Mouse (Mus musculus) MEL (cell line): ENCODE results near the gene Trib3. TPM values are rescaled to one million over a fixed set of nuclear protein-coding genes. Genes with fewer than 3 reads are reported as not detected.

ENCODE experiments used
- DNase-seq: peaks from one replicate; pipeline ENCODE4 v3.0.0; 2011; ENCODE audit warnings: low read depth, low spot score
- H3K27ac ChIP-seq: 2 replicates; pipeline ENCODE4 v1.5.1; 2012; ENCODE audit warnings: low read depth, mild to moderate bottlenecking, control low read depth, low read length, moderate library complexity; ENCODE audit not compliant: control insufficient read depth
- H3K27me3 ChIP-seq, 2 experiments: fragments of 150-350 bp in 1 of 2; sonication (generic) in 1 of 2; 2 replicates each; pipeline ENCODE4 v1.6.1; 2012; ENCODE audit warnings: low read length in 2 of 2, mild to moderate bottlenecking in 2 of 2, improper control_type of control experiment in 1 of 2, moderate library complexity in 1 of 2; ENCODE audit not compliant: insufficient read depth in 2 of 2, control insufficient read depth in 1 of 2
- H3K36me3 ChIP-seq, 2 experiments: 2 replicates each; pipeline ENCODE4 v1.6.1; 2012 to 2014; ENCODE audit warnings: low read length in 2 of 2, improper control_type of control experiment in 1 of 2, inconsistent platforms in 1 of 2, mild to moderate bottlenecking in 1 of 2; ENCODE audit not compliant: insufficient read depth in 2 of 2, control insufficient read depth in 1 of 2
- H3K4me1 ChIP-seq, 2 experiments: fragments of 150-350 bp in 1 of 2; sonication (generic) in 1 of 2; 2 replicates each; pipeline ENCODE4 v1.6.1; 2012; ENCODE audit warnings: low read length in 2 of 2, improper control_type of control experiment in 1 of 2, mild to moderate bottlenecking in 1 of 2; ENCODE audit not compliant: insufficient read depth in 2 of 2, control insufficient read depth in 1 of 2
- H3K4me3 ChIP-seq, 2 experiments: fragments of 150-350 bp in 1 of 2; sonication (generic) in 1 of 2; 2 replicates each; pipeline ENCODE4 v1.5.1; 2012; ENCODE audit warnings: low read depth in 2 of 2, low read length in 2 of 2, mild to moderate bottlenecking in 2 of 2, moderate library complexity in 2 of 2, control low read depth in 1 of 2, improper control_type of control experiment in 1 of 2; ENCODE audit not compliant: control insufficient read depth in 1 of 2, insufficient read depth in 1 of 2
- H3K79me2 ChIP-seq: 2 replicates; pipeline ENCODE4 v1.6.1; 2012; ENCODE audit warnings: mild to moderate bottlenecking, low read length, moderate library complexity; ENCODE audit not compliant: control insufficient read depth, poor library complexity, insufficient read depth
- H3K9ac ChIP-seq: 2 replicates; pipeline ENCODE4 v1.6.1; 2012; ENCODE audit warnings: low read depth, mild to moderate bottlenecking, control low read depth, low read length, moderate library complexity; ENCODE audit not compliant: control insufficient read depth, poor library complexity, severe bottlenecking
- H3K9me3 ChIP-seq: fragments of 150-350 bp; sonication (generic); replicated peaks from 2 replicates; pipeline ENCODE4 v1.6.1; 2012; ENCODE audit warnings: mild to moderate bottlenecking, low read length, improper control_type of control experiment, moderate library complexity; ENCODE audit not compliant: insufficient read depth
- ELF1 ChIP-seq: IDR thresholded peaks from 2 replicates; pipeline ENCODE4 v1.6.1; 2014; ENCODE audit warnings: low read depth, mild to moderate bottlenecking, inconsistent platforms, low read length, improper control_type of control experiment, moderate library complexity
- EP300 ChIP-seq, 2 experiments: IDR thresholded peaks; 2 replicates each; pipeline ENCODE4 v1.6.1; 2011; ENCODE audit warnings: improper control_type of control experiment in 2 of 2, low read length in 2 of 2, low read depth in 1 of 2, mild to moderate bottlenecking in 1 of 2
- ETS1 ChIP-seq: IDR thresholded peaks from 2 replicates; pipeline ENCODE4 v1.6.1; 2012; ENCODE audit warnings: low read depth, mild to moderate bottlenecking, inconsistent platforms, low read length, improper control_type of control experiment, moderate library complexity
- JUND ChIP-seq: IDR thresholded peaks from 2 replicates; pipeline ENCODE4 v1.6.1; 2011; ENCODE audit warnings: low read depth, mild to moderate bottlenecking, improper control_type of control experiment, low read length
- KAT2A ChIP-seq: conservative IDR thresholded peaks from 2 replicates; pipeline ENCODE4 v1.6.1; 2012; ENCODE audit warnings: low read depth, low read length, improper control_type of control experiment, inconsistent platforms
- MAFK ChIP-seq: IDR thresholded peaks from 2 replicates; pipeline ENCODE4 v1.6.1; 2011; ENCODE audit warnings: low read depth, mild to moderate bottlenecking, low read length, improper control_type of control experiment, borderline replicate concordance
- MAX ChIP-seq: IDR thresholded peaks from 2 replicates; pipeline ENCODE4 v1.6.1; 2011; ENCODE audit warnings: low read length, improper control_type of control experiment
- MAZ ChIP-seq: IDR thresholded peaks from 2 replicates; pipeline ENCODE4 v1.6.1; 2012; ENCODE audit warnings: low read depth, mild to moderate bottlenecking, inconsistent platforms, low read length, improper control_type of control experiment
- MEF2A ChIP-seq: IDR thresholded peaks from 2 replicates; pipeline ENCODE4 v1.6.1; 2014; ENCODE audit warnings: low read depth, mild to moderate bottlenecking, inconsistent platforms, low read length, improper control_type of control experiment; ENCODE audit not compliant: poor library complexity, insufficient replicate concordance, severe bottlenecking; ENCODE audit errors: extremely low read depth
- MXI1 ChIP-seq: IDR thresholded peaks from 2 replicates; pipeline ENCODE4 v1.6.1; 2011; ENCODE audit warnings: mild to moderate bottlenecking, low read depth, low read length, improper control_type of control experiment
- MYB ChIP-seq: IDR thresholded peaks from 2 replicates; pipeline ENCODE4 v1.6.1; 2011; ENCODE audit warnings: mild to moderate bottlenecking, low read depth, low read length, improper control_type of control experiment
- NELFE ChIP-seq: IDR thresholded peaks from 2 replicates; pipeline ENCODE4 v1.6.1; 2011; ENCODE audit warnings: low read depth, low read length, improper control_type of control experiment
- NRF1 ChIP-seq: IDR thresholded peaks from 2 replicates; pipeline ENCODE4 v1.6.1; 2014; ENCODE audit warnings: low read depth, mild to moderate bottlenecking, inconsistent platforms, low read length, improper control_type of control experiment, moderate library complexity; ENCODE audit not compliant: poor library complexity, insufficient read depth, severe bottlenecking
- POLR2A ChIP-seq, 2 experiments: IDR thresholded peaks; 2 replicates each; pipeline ENCODE4 v1.6.1; 2011 to 2012; ENCODE audit warnings: low read length in 2 of 2, mild to moderate bottlenecking in 2 of 2, control low read depth in 1 of 2, improper control_type of control experiment in 1 of 2, low read depth in 1 of 2, moderate library complexity in 1 of 2; ENCODE audit not compliant: control insufficient read depth in 1 of 2, insufficient read depth in 1 of 2, poor library complexity in 1 of 2
- POLR2AphosphoS2 ChIP-seq: IDR thresholded peaks from 2 replicates; pipeline ENCODE4 v1.6.1; 2011; ENCODE audit warnings: low read length, improper control_type of control experiment
- RAD21 ChIP-seq: IDR thresholded peaks from 2 replicates; pipeline ENCODE4 v1.6.1; 2011; ENCODE audit warnings: mild to moderate bottlenecking, low read depth, low read length, improper control_type of control experiment
- SMC3 ChIP-seq: IDR thresholded peaks from 2 replicates; pipeline ENCODE4 v1.6.1; 2011; ENCODE audit warnings: low read depth, low read length, improper control_type of control experiment
- TAL1 ChIP-seq: IDR thresholded peaks from 2 replicates; pipeline ENCODE4 v1.6.1; 2012; ENCODE audit warnings: mild to moderate bottlenecking, inconsistent platforms, low read length, moderate library complexity, mixed read lengths
- TCF12 ChIP-seq: IDR thresholded peaks from 2 replicates; pipeline ENCODE4 v1.6.1; 2014; ENCODE audit warnings: low read depth, mild to moderate bottlenecking, inconsistent platforms, low read length, improper control_type of control experiment, moderate library complexity
- UBTF ChIP-seq: IDR thresholded peaks from 2 replicates; pipeline ENCODE4 v1.6.1; 2012; ENCODE audit warnings: low read depth, mild to moderate bottlenecking, inconsistent platforms, low read length, improper control_type of control experiment, moderate library complexity, borderline replicate concordance; ENCODE audit not compliant: insufficient read depth
- USF2 ChIP-seq, 2 experiments: IDR thresholded peaks; 2 replicates each; pipeline ENCODE4 v1.6.1; 2011 to 2012; ENCODE audit warnings: improper control_type of control experiment in 2 of 2, low read length in 2 of 2, borderline replicate concordance in 1 of 2, inconsistent platforms in 1 of 2, low read depth in 1 of 2, mild to moderate bottlenecking in 1 of 2; ENCODE audit not compliant: insufficient read depth in 1 of 2
- ZMIZ1 ChIP-seq: IDR thresholded peaks from 2 replicates; pipeline ENCODE4 v1.6.1; 2012; ENCODE audit warnings: low read depth, mild to moderate bottlenecking, inconsistent platforms, low read length, improper control_type of control experiment, moderate library complexity
- polyA plus RNA-seq, 2 experiments: library from polyadenylated mRNA; stranded (reverse) in 1 of 2; unstranded in 1 of 2; fragments of >175 nt in 1 of 2; fragments of >200 nt in 1 of 2; gene quantifications; 2 replicates each; pipeline versions ENCODE4 v1.2.1 to v1.2.4; 2012; ENCODE audit warnings: low replicate concordance in 2 of 2, low read depth in 1 of 2; ENCODE audit not compliant: insufficient read length in 2 of 2, insufficient read depth in 1 of 2, missing spikeins in 1 of 2
- total RNA-seq: library from RNA; depleted of rRNA; stranded (reverse); fragments of 300-350 nt; gene quantifications from 2 replicates; pipeline ENCODE4 v1.2.3, GENCODE M21; 2012; rRNA removed

Gene Trib3
- total and polyA plus RNA-seq, 3 experiments: 6.1 to 34.9 TPM; not detected in 1

DNA sequence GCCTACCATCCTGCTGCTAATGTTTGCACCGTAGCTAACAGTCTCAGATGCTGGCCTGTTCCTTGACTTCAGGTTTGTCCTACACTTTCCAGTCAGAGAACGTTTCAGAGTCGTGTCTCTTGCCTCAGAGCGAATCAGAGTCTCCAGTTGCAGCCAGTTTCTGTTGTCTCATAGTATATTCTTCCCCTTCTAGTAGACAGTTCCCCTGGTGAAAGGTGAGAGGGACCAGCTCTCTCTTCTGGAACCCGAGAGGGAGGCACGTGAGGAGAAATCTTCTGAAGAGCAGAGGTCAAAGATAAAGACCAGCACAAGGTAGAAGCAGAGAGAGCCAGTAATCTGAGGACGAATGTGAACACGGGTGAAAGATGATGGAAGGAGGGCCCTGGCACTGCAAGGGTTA, 55.8 kb downstream of the Trib3 start:
- H3K27me3 ChIP-seq: no peaks in the 10 kb centered on the region
- TF ChIP-seq ELF1: no peak
- no peak for TF ChIP-seq MAX
- no peak for TF ChIP-seq KAT2A
- no peak for TF ChIP-seq MAFK
- TF ChIP-seq ETS1: no peak
- TF ChIP-seq MAZ: no peak
- no peak for TF ChIP-seq MYB
- no peak for TF ChIP-seq USF2 (IDR thresholded peaks at IDR 0.05; ENCODE audit: borderline replicate concordance in 1 of 2, insufficient read depth in 1 of 2, low read depth in 1 of 2, low read length in 2 of 2)
- no peak for TF ChIP-seq ZMIZ1
- no peak for TF ChIP-seq TCF12
- TF ChIP-seq JUND: no peak
- TF ChIP-seq, all 39 proteins: peak for 0
- no peak overlapping the region for H3K9ac ChIP-seq
- H3K27ac ChIP-seq: no peak overlapping the region
- H3K9me3 ChIP-seq: no peaks in the 10 kb centered on the region
- H3K36me3 ChIP-seq: no peaks in the 10 kb centered on the region
- DNase-seq: no peak
- no peaks in the 10 kb centered on the region for H3K4me1 ChIP-seq
- no peak overlapping the region for H3K4me3 ChIP-seq
- no peaks in the 10 kb centered on the region for H3K79me2 ChIP-seq

DNA sequence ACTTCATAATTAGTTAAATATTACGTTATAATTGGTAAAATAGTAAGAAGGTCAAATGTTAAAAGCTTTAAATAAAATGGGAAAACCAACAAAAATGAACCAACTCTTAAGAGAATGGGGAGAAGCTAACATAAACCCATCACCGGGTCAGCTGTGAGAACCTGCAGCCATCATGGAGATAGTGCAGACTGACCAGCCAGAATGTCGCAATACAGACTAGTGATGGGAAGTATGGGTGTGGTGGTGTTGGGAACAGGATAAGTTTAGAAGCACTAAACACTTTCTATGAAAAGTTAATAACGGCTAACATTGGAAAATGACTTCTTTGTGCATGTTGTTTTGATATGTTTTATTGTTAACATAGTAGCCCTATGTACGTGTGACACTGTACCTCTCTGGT, 56.3 kb downstream of the Trib3 start:
- no peaks in the 10 kb centered on the region for H3K27me3 ChIP-seq
- DNase-seq: no peak
- H3K27ac ChIP-seq: no peak overlapping the region
- H3K79me2 ChIP-seq: no peaks in the 10 kb centered on the region
- TF ChIP-seq TAL1 (no peak), MEF2A (no peak), UBTF (no peak), RAD21 (no peak), NELFE (no peak), POLR2A (IDR thresholded peaks at IDR 0.05; ENCODE audit: control insufficient read depth in 1 of 2, insufficient read depth in 1 of 2, low read depth in 1 of 2, low read length in 2 of 2, poor library complexity in 1 of 2) (no peak), EP300 (IDR thresholded peaks at IDR 0.05; ENCODE audit: low read depth in 1 of 2, low read length in 2 of 2) (no peak), USF2 (IDR thresholded peaks at IDR 0.05; ENCODE audit: borderline replicate concordance in 1 of 2, insufficient read depth in 1 of 2, low read depth in 1 of 2, low read length in 2 of 2) (no peak), NRF1 (no peak), MYB (no peak), KAT2A (no peak), SMC3 (no peak), POLR2AphosphoS2 (no peak), ELF1 (no peak), MXI1 (no peak), ETS1 (no peak)
- peaks cover 0 to 2% of the 10 kb centered on the region in 2 experiments; a peak in 1 of 4 replicates for H3K36me3 ChIP-seq
- no peaks in the 10 kb centered on the region for H3K9me3 ChIP-seq
- no peak overlapping the region for H3K4me3 ChIP-seq
- H3K9ac ChIP-seq: no peak overlapping the region
- no peaks in the 10 kb centered on the region for H3K4me1 ChIP-seq

Other genes with a start within 250 kb of the Trib3 start
- 27.4 and 31.3 TPM in 2 replicates for gene Srxn1, start 238.5 kb downstream of the Trib3 start, total RNA-seq
- gene Srxn1, start 238.5 kb downstream of the Trib3 start, polyA plus RNA-seq: 10 to 100 TPM in 1 of 2 experiments, not detected in 1; 48.6 TPM
- not detected in 2 replicates for gene Tcf15, start 200.5 kb downstream of the Trib3 start, total RNA-seq
- gene Tcf15, start 200.5 kb downstream of the Trib3 start, polyA plus RNA-seq: not detected
- gene Csnk2a1, start 117.2 kb downstream of the Trib3 start, total RNA-seq: 130 and 140 TPM in 2 replicates
- gene Csnk2a1, start 117.2 kb downstream of the Trib3 start, polyA plus RNA-seq: 10 to 100 TPM in 1 of 2 experiments, not detected in 1; 88.5 TPM
- gene Tbc1d20, start 50.2 kb downstream of the Trib3 start, total RNA-seq: 19.2 and 19.6 TPM in 2 replicates
- 10 to 100 TPM in 1 of 2 experiments, not detected in 1; 31.4 TPM for gene Tbc1d20, start 50.2 kb downstream of the Trib3 start, polyA plus RNA-seq
- gene Rbck1, start 11.4 kb downstream of the Trib3 start, total RNA-seq: 84.9 and 90.9 TPM in 2 replicates
- gene Rbck1, start 11.4 kb downstream of the Trib3 start, polyA plus RNA-seq: 100 to 1,000 TPM in 1 of 2 experiments, 10 to 100 TPM in 1; 92.1 to 162 TPM
- not detected in 2 replicates for gene Nrsn2, start 32.6 kb upstream of the Trib3 start, total RNA-seq
- not detected for gene Nrsn2, start 32.6 kb upstream of the Trib3 start, polyA plus RNA-seq
- gene Sox12, start 54.0 kb upstream of the Trib3 start, total RNA-seq: 1.5 and 2.0 TPM in 2 replicates
- 10 to 100 TPM in 1 of 2 experiments, not detected in 1; 24.7 TPM for gene Sox12, start 54.0 kb upstream of the Trib3 start, polyA plus RNA-seq
- gene Zcchc3, start 71.0 kb upstream of the Trib3 start, total RNA-seq: 5.1 and 5.7 TPM in 2 replicates
- 10 to 100 TPM in 1 of 2 experiments, not detected in 1; 12.1 TPM for gene Zcchc3, start 71.0 kb upstream of the Trib3 start, polyA plus RNA-seq
- 0.08 and 0.13 TPM in 2 replicates for gene 6820408C15Rik, start 71.6 kb upstream of the Trib3 start, total RNA-seq
- gene 6820408C15Rik, start 71.6 kb upstream of the Trib3 start, polyA plus RNA-seq: under 1 TPM in 1 of 2 experiments, not detected in 1; 0.31 TPM
- not detected in 2 replicates for gene Defb23, start 120.6 kb upstream of the Trib3 start, total RNA-seq
- gene Defb23, start 120.6 kb upstream of the Trib3 start, polyA plus RNA-seq: not detected
- not detected in 2 replicates for gene Defb20, start 133.0 kb upstream of the Trib3 start, total RNA-seq
- not detected for gene Defb20, start 133.0 kb upstream of the Trib3 start, polyA plus RNA-seq
- gene Defb22, start 146.1 kb upstream of the Trib3 start, total RNA-seq: not detected in 2 replicates
- not detected for gene Defb22, start 146.1 kb upstream of the Trib3 start, polyA plus RNA-seq
- not detected in 2 replicates for gene Defb26, start 167.7 kb upstream of the Trib3 start, total RNA-seq
- not detected for gene Defb26, start 167.7 kb upstream of the Trib3 start, polyA plus RNA-seq
- not detected in 2 replicates for gene Defb28, start 174.2 kb upstream of the Trib3 start, total RNA-seq
- gene Defb28, start 174.2 kb upstream of the Trib3 start, polyA plus RNA-seq: not detected
- gene Defb29, start 196.1 kb upstream of the Trib3 start, total RNA-seq: not detected in 2 replicates
- not detected for gene Defb29, start 196.1 kb upstream of the Trib3 start, polyA plus RNA-seq
- gene Gm17416, start 225.3 kb upstream of the Trib3 start, total RNA-seq: not detected in 2 replicates
- gene Gm17416, start 225.3 kb upstream of the Trib3 start, polyA plus RNA-seq: not detected
- not detected in 2 replicates for gene Defb21, start 228.7 kb upstream of the Trib3 start, total RNA-seq
- gene Defb21, start 228.7 kb upstream of the Trib3 start, polyA plus RNA-seq: not detected
- not detected in 2 replicates for gene Defb19, start 236.3 kb upstream of the Trib3 start, total RNA-seq
- gene Defb19, start 236.3 kb upstream of the Trib3 start, polyA plus RNA-seq: not detected